Mouse (Mus musculus) ES-E14 (cell line): Measurements from ENCODE around the gene Kif26a. TPM values are rescaled to one million over a fixed set of nuclear protein-coding genes. Genes with fewer than 3 reads are reported as not detected.

Experiments
- DNase-seq: peaks from one replicate; pipeline ENCODE4 v3.0.0-alpha.2; 2013; ENCODE audit warnings: low read depth, low spot score
- H3K27ac ChIP-seq: 2 replicates; pipeline ENCODE4 v1.5.1; 2012; ENCODE audit warnings: low read depth, mild to moderate bottlenecking, low read length, moderate library complexity, mixed read lengths; ENCODE audit not compliant: poor library complexity, insufficient read depth, severe bottlenecking
- H3K36me3 ChIP-seq: 2 replicates; pipeline ENCODE4 v1.6.1; 2012; ENCODE audit warnings: mild to moderate bottlenecking, low read length, moderate library complexity, mixed read lengths; ENCODE audit not compliant: control insufficient read depth, poor library complexity, insufficient read depth, severe bottlenecking
- H3K4me1 ChIP-seq, 2 experiments: fragments of 150-350 bp in 1 of 2; sonication (generic) in 1 of 2; 2 replicates each; pipeline ENCODE4 v1.6.1; 2012; ENCODE audit warnings: low read length in 2 of 2, mild to moderate bottlenecking in 1 of 2, mixed read lengths in 1 of 2; ENCODE audit not compliant: control insufficient read depth in 2 of 2, insufficient read depth in 2 of 2, poor library complexity in 1 of 2
- H3K4me3 ChIP-seq, 2 experiments: fragments of 150-350 bp in 1 of 2; sonication (generic) in 1 of 2; 2 replicates each; pipeline ENCODE4 v1.5.1; 2012; ENCODE audit warnings: low read length in 2 of 2, low read depth in 1 of 2, mild to moderate bottlenecking in 1 of 2, mixed read lengths in 1 of 2; ENCODE audit not compliant: insufficient read depth in 1 of 2, poor library complexity in 1 of 2, severe bottlenecking in 1 of 2
- H3K9ac ChIP-seq: 2 replicates; pipeline ENCODE4 v1.6.1; 2012; ENCODE audit warnings: low read depth, mild to moderate bottlenecking, low read length, mixed read lengths; ENCODE audit not compliant: poor library complexity, insufficient read depth, severe bottlenecking
- H3K9me3 ChIP-seq: fragments of 150-350 bp; sonication (generic); 2 replicates; pipeline ENCODE4 v1.6.1; 2012; ENCODE audit warnings: low read depth, mild to moderate bottlenecking, low read length; ENCODE audit not compliant: control insufficient read depth, insufficient read depth
- CHD2 ChIP-seq: IDR thresholded peaks from 2 replicates; pipeline ENCODE4 v1.6.1; 2014; ENCODE audit warnings: mild to moderate bottlenecking, low read depth, low read length, inconsistent platforms
- HCFC1 ChIP-seq: IDR thresholded peaks from 2 replicates; pipeline ENCODE4 v1.6.1; 2012; ENCODE audit warnings: low read length, inconsistent platforms, borderline replicate concordance; ENCODE audit not compliant: insufficient read depth
- MAFK ChIP-seq: IDR thresholded peaks from 2 replicates; pipeline ENCODE4 v1.6.1; 2014; ENCODE audit warnings: mild to moderate bottlenecking, low read depth, low read length, inconsistent platforms; ENCODE audit not compliant: insufficient read depth
- ZC3H11A ChIP-seq: IDR thresholded peaks from 2 replicates; pipeline ENCODE4 v1.6.1; 2012; ENCODE audit warnings: low read depth, mild to moderate bottlenecking, inconsistent platforms, low read length, borderline replicate concordance
- ZNF384 ChIP-seq: IDR thresholded peaks from 2 replicates; pipeline ENCODE4 v1.6.1; 2012; ENCODE audit warnings: low read depth, low read length, inconsistent platforms
- in situ Hi-C, 2 experiments: fragments of 600-800 bp; cut with MboI; formaldehyde crosslinking; loops; one replicate each; pipeline ENCODE4 v1.15.1; 2025; ENCODE audit warnings: low sequenced_read_pairs in 2 of 2, inconsistent platforms in 1 of 2; ENCODE audit not compliant: unreplicated experiment in 2 of 2
- total RNA-seq: library from RNA; depleted of rRNA; stranded (reverse); fragments of 300-350 nt; gene quantifications from 2 replicates; pipeline ENCODE4 v1.2.3, GENCODE M21; 2012

Kif26a gene
- total RNA-seq, 1 experiment = 6.1 TPM

DNA sequence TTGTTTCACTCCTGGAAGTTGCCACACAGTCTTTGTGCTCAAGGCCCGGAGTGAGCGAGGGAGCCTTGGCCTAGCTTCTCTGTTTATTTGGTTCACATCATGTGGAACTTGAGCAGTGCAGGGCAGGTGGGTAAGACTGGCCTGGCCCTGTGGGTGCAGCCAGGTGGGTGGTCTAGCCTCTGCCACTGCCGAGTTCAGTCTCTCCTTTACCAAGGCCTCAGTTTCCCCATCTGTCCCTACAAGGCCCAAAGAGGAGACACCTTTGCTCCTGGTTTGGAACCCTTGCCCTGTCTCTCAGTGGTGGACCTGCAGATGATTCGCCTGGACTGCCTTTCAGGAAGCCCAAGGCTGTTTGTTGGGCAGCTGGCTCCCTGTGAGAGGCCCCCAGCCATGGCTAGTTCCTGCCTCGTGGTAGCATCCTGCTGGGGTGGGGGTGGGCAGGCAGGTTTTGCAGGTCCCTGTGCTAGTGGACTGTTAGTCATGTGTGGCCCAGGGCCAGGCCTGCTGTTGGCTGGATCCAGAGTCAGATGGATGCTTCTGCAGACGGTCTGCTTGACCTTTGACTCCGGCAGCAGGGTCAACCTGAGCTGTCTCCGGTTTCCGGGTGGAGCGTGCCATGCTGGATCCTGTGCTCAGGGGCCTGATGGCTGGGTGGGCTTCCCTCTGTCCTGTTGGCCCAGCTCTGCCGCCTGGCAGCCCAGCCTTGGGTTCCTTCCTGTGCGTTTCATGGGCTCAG, 5.4 kb downstream of the Kif26a start:
- DNase-seq = no peak
- Histone ChIP-seq H3K4me1 (peaks cover 3 to 42% of the 10 kb centered on the region in 2 experiments; a peak in 2 of 4 replicates), H3K27ac (no peak overlapping the region), H3K9ac (peak overlapping the region; percentile 36; the same call in 1 of the 2 replicates), H3K36me3 (no peaks in the 10 kb centered on the region), H3K9me3 (no peaks in the 10 kb centered on the region), H3K4me3 (no peak overlapping the region; a peak in 1 of 4 replicates)
- in situ Hi-C loops = no loop called here
- TF ChIP-seq ZNF384 (peak; percentile 86; the same call in 1 of the 2 replicates), CHD2 (no peak)

GRCm38 (mm10) chr12:112151980-112152362, 6.0 kb downstream of the Kif26a start:
- H3K9ac ChIP-seq = peak overlapping the region; percentile 36; the same call in 1 of the 2 replicates
- H3K4me3 ChIP-seq = no peak overlapping the region
- TF ChIP-seq MAFK (no peak), HCFC1 (no peak), ZC3H11A (no peak), CHD2 (no peak), ZNF384 (no peak; the same call in 1 of the 2 replicates)
- H3K4me1 ChIP-seq = peaks cover 3 to 41% of the 10 kb centered on the region in 2 experiments; a peak in 2 of 4 replicates
- no peaks in the 10 kb centered on the region for H3K9me3 ChIP-seq
- H3K36me3 ChIP-seq = no peaks in the 10 kb centered on the region
- DNase-seq = no peak
- no peak overlapping the region for H3K27ac ChIP-seq
- in situ Hi-C loops = no loop called here

DNA sequence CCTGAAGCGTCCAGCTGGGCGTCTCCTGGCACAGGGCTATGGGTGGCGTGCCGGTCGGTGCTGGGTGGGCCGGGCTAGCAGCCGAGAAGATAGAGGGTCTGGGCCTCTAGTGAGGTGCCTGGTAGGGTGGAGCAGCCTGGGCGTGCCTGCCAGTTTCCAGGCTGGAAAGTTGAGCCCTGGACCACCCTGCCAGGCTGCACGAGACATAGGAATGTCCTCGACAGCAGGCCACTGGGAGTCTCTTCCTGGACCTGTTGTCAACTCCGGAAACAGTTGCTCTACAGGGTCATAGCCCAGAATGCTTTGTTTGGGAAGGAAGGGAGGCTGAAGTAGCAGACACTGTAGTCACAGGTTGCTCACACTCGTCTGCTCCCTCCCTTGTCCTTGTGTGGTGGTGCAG, 7.6 kb downstream of the Kif26a start:
- TF ChIP-seq ZNF384 (no peak), MAFK (no peak), HCFC1 (no peak), CHD2 (no peak), ZC3H11A (no peak)
- Histone ChIP-seq H3K27ac (no peak overlapping the region), H3K9me3 (no peaks in the 10 kb centered on the region), H3K36me3 (peaks cover 5% of the 10 kb centered on the region; the same call in 1 of the 2 replicates), H3K4me1 (peaks cover 0 to 33% of the 10 kb centered on the region in 2 experiments; a peak in 2 of 4 replicates), H3K9ac (no peak overlapping the region), H3K4me3 (no peak overlapping the region)
- in situ Hi-C loops = no loop called here
- DNase-seq = no peak

DNA sequence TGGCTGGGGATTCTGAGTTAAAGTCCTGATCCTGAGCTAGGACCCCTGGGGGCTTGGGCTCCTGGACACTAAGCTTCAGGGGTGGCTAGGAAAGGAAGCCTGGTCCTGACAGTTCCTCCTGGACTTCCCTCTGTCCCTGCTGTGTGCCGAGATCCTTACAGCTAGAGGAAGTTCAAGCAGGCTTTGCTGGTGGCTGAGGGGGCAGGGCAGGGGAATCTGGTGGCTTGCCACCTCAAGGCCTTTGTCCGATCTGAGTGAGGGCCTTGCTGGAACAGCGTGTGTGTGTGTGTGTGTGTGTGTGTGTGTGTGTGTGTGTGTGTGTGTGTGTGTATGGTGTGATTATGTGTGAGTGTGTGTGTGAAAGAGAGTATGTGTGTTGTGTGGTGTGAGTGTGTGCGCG, 8.5 kb downstream of the Kif26a start:
- H3K9ac ChIP-seq = no peak overlapping the region
- in situ Hi-C loops = no loop called here

More for the DNA sequence above, 8.5 kb downstream of the Kif26a start:
- no peak for DNase-seq
- peaks cover 5% of the 10 kb centered on the region; the same call in 1 of the 2 replicates for H3K36me3 ChIP-seq
- no peak overlapping the region for H3K27ac ChIP-seq
- no peaks in the 10 kb centered on the region for H3K9me3 ChIP-seq
- peaks cover 0 to 35% of the 10 kb centered on the region in 2 experiments; a peak in 2 of 4 replicates for H3K4me1 ChIP-seq
- no peak overlapping the region for H3K4me3 ChIP-seq
- TF ChIP-seq CHD2 (no peak), ZC3H11A (no peak), MAFK (no peak), ZNF384 (no peak), HCFC1 (no peak)
